Mouse (Mus musculus): ENCODE measurements around the gene Rapgef4.

The Rapgef4 gene

GRCm38 (mm10) chr2:72179600-72180301, 198.7 kb downstream of the Rapgef4 start:
- no peak for DNase-seq (ENCODE audit: low spot score)

GRCm38 (mm10) chr2:72181443-72181842, 200.4 kb downstream of the Rapgef4 start:
- no peak for DNase-seq (ENCODE audit: low spot score)

GRCm38 (mm10) chr2:72183751-72184150, 202.7 kb downstream of the Rapgef4 start:
- DNase-seq (ENCODE audit: low spot score): no peak

DNA sequence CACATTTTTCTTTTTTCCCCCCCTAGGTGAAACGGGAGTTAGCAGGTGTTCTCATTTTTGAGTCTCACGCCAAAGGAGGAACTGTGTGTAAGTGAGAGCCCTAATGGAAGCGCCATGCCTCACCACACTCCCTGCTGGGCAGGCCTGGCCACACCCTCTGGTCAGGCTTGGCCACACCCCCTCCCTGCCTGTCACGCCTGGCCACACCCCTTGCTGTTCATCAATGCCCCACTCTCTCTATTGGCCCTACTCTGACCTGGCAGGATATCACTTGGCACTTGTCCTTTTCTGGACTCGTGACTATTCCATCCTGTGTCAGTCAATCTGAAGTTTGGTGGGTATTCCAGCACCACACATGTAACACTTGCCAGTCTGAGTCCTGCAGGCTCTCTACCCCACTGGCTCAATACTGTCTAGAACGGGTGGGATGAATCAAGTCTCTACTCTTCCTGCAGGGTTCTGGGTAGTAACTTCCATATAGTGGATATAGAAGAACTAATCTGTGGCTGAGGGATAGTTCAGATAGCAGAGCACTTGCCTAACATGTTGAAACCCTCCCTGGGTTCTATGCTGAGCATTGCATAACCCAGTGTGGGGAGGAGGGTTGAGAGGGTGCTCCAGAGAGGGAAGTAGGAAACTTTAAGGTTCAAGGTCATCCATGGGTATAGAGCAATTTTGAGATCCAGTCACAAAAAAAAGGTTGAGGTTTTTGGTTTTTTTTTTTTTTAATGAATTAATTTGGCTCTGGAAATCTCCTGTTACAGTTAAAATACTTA, 215.3 kb downstream of the Rapgef4 start:
- no peak for DNase-seq (ENCODE audit: low spot score)

GRCm38 (mm10) chr2:72197026-72197425, 216.0 kb downstream of the Rapgef4 start:
- DNase-seq (ENCODE audit: low spot score): no peak

GRCm38 (mm10) chr2:72199451-72199850, 218.4 kb downstream of the Rapgef4 start:
- DNase-seq (ENCODE audit: low spot score): no peak

DNA sequence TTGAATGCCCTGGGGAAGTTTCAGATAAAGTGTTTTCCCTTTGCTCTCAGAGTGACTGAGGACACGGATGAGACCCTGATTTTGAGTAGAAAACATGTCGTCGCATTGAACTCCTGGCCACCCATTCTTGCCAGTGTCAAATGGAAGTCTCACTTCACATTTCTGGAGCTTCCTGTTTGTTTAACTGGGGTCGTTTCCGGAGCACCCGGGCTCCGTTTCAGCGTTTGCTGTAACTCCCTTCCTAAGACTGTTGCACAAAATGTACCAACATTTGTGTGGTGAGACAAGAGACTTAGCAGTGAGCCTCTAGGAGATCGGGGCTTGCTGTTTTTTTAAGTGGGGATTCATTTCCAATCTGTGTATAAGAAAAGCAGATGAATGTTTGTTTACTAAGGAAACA, 220.5 kb downstream of the Rapgef4 start:
- no peak for DNase-seq (ENCODE audit: low spot score)

- DNase-seq (ENCODE audit: low spot score): no peak
Observed at GRCm38 (mm10) chr2:72202252-72202651, 221.2 kb downstream of the Rapgef4 start.

GRCm38 (mm10) chr2:72203609-72204008, 222.6 kb downstream of the Rapgef4 start:
- peak; percentile 21 for DNase-seq (ENCODE audit: low spot score)

- no peak for DNase-seq (ENCODE audit: low spot score)
Observed at GRCm38 (mm10) chr2:72205869-72206268, 224.8 kb downstream of the Rapgef4 start.

DNA sequence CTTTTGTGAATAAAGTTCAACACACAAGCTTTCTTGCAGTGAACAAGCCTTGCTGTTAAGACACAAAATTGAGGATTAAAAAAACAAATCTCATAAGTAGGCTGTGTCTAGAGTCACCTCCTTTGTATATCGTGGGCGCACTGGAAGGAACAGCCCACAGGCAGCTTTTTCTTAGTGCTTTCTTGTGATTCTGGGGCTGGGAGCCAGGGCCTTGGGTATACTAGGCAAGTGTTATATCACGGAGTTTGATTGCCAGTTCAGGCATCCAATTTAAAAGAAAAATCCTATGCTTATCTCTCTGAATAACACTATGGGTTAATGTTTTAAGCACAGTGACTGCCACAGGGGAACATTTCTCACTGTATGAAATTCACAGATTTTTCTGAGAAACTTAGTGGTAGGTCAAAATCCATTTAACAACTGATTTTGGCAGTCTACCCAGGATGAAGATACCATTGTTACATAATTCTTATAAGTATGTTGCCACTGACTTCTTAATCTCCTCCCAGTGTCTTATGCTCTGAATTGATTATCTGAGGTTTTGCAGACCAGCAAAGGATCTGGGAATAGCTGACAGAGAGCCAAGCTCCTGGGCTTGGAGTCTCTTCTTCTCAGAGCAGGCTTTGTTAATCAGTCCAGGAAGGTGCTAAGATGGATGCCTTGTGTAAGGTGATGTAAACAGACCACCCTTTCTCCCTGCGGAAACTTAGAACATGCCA, 225.6 kb downstream of the Rapgef4 start:
- no peak for DNase-seq (ENCODE audit: low spot score)

GRCm38 (mm10) chr2:72217336-72217735, 236.3 kb downstream of the Rapgef4 start:
- no peak for DNase-seq (ENCODE audit: low spot score)

DNA sequence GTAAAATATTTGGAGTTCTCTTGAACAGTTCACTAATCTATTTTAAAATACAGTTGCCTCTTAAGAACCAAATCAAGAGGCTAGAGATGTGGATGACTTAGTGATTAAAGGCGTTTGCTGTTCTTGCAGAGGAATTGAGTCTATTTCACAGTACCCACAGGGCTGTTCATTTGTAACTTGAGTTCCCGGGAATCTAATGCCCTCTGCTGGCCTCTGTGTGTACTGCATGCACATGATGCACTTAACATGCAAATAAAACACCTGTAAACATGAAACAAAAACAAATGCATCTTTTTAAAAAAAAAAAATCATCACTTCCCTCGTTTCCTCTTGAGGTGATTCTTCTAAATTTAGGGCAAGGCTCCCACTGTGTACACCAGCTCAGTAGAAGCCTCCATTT, 238.9 kb downstream of the Rapgef4 start:
- DNase-seq (ENCODE audit: low spot score): no peak

DNA sequence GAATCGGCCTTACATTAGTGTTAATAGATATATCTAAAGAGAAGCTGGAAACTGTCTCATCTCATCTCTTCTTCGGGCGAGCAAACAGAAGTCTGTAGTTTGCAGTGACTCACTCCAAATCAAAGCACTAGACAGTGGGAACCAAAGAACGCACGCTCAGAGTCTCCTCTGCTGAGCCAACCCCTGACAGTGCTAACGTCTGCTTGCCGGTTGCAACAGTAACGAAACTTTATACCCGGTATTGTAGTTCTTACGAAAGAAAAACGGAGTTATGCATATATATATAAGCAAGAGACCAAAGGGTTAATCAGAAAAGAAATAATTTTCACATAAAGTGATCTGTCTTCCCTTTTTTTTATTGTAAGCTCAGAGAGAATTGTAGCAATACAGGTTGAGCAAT, 240.2 kb downstream of the Rapgef4 start:
- DNase-seq (ENCODE audit: low spot score): no peak

GRCm38 (mm10) chr2:72221706-72222105, 240.7 kb downstream of the Rapgef4 start:
- DNase-seq (ENCODE audit: low spot score): no peak

DNA sequence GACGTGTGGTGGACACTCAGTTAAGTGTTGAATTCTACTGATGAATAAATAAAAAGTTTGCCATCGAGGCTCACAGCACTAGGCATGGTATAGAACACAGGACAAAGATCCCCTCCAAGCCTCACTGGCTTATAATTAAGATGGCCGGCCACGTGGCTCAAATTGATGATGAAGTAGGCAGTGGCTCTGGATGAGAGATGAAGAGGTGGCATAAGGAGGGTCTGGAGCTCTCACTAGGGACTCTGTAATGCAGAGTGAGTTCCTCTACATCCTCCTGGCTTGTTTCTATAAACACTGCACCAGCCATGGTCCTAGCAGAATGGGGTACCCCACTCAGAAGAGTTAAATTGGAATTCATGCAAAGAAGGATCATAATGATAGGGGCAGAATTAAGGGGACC, 241.2 kb downstream of the Rapgef4 start:
- DNase-seq (ENCODE audit: low spot score): no peak

DNA sequence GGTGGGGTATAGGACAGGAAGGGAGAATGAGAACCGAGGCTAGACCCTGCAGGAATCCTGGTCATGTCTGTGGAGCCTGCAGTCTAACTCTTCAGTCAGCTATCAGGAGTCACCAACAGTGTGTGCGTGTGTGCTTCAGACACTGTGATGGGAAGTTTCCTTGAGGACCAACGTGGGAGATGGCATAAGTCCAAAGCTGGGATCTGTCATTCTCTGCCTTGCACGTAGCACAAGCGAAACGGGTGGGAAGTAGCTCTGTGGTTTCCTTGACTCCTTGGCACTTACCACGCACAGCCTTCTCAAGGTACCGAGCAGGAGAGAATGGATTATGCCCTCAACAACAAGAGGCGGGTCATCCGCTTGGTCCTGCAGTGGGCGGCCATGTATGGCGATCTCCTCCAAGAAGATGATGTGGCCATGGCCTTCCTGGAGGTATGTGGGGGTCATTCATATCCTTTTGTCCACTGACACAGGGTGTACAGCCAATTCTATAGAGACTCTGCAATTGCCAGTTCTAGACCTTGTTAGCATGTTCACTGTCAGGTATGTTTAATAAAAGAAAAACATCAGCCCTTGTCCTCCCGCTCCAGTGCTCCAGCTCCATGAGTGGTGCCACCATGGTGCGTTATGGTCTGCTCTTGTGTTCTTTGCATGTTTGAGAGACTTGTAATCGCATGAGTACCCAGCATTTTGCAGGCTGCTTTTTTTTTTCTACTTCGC, 241.9 kb downstream of the Rapgef4 start:
- DNase-seq (ENCODE audit: low spot score): no peak

DNA sequence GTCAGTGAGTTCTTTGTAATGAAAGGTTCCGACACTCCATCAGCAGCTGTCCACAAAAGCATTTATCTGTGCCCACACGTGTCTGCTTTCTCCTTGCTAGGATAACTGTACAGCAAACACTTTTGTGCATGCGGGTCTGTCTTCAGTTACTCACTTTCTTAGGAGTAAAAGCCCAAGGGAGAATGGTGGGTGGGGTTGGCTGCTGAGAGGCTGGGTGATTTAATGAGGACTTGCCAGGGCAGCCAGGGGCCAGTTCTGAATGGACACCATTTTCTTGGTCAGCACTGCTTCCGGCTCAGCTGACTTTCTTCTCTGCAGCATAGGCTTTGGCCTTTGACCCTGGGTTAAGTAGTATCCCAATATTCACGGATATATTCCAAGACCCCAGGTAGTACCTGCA, 242.4 kb downstream of the Rapgef4 start:
- no peak for DNase-seq (ENCODE audit: low spot score)

- DNase-seq (ENCODE audit: low spot score): no peak
Observed at GRCm38 (mm10) chr2:72226006-72226405, 245.0 kb downstream of the Rapgef4 start.

DNA sequence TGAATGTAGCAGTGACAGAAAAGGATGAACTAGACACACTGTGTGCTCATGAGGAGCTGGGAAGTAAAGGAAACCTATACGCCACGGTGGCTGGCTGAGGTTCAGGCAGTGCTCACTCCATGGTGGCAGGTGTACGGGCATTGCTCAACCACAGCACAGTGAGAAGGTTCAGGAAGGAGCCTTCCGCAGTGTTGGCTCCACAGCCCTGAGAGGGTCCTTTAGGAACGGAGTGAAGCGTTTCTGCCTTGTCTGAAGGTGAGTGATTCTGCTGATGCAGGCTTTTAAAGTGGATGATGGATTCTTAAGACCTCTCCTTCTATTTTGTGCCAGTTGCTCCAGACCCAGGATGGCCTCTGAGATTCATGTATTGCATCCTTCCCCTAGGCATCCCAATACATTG, 246.4 kb downstream of the Rapgef4 start:
- DNase-seq (ENCODE audit: low spot score): no peak

DNA sequence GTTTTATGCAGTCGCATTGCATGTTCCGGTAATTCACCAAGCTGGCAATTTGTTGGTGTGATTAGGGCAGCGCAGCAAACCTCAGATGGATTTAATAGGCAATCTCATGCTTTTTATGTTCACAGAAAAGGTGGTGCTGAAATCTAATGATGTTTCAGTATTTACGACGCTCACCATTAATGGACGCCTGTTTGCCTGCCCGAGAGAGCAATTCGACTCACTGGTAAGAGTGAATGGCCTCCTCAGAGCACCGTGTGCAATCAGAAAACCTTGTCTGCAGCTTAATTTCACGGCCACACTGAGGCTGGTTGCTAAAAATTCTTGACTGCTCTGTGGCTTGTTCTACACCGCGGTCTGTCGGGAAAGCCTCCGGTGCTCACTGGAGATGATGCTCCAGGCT, 247.8 kb downstream of the Rapgef4 start:
- DNase-seq (ENCODE audit: low spot score): no peak

- no peak for DNase-seq (ENCODE audit: low spot score)
Observed at GRCm38 (mm10) chr2:72230545-72230944, 249.5 kb downstream of the Rapgef4 start.

All from urinary bladder, postnatal 10 days (tissue).